Mouse (Mus musculus): ENCODE measurements at regions not wholly inside any gene's neighbourhood (a gene's known extent, or its start where the extent isn't known, plus 50 kb on each side); places are given as distances from the start of the nearest gene placed in this dataset.

GRCm38 (mm10) chr17:62384053-62384452 lies 497.1 kb downstream of the Efna5 start:
- TF ChIP-seq CTCF (IDR thresholded peaks at IDR 0.05; ENCODE audit: low read depth, low read length) (no peak), EP300 (IDR thresholded peaks at IDR 0.05; ENCODE audit: insufficient read depth, low read depth, low read length) (no peak)
